Mouse (Mus musculus): ENCODE results near the gene Vipas39. TPM values are rescaled to one million over a fixed set of nuclear protein-coding genes. Genes with fewer than 3 reads are reported as not detected.

The Vipas39 gene
- polyA plus RNA-seq, 1 experiment from 2014 or later: 9.8 TPM

GRCm38 (mm10) chr12:87195069-87195468, 71.0 kb downstream of the Vipas39 start:
- Histone ChIP-seq H3K36me3 (ENCODE audit: control insufficient read depth, insufficient read depth) (no peaks in the 10 kb centered on the region), H3K4me3 (ENCODE audit: low read depth, low read length) (no peak overlapping the region), H3K27ac (ENCODE audit: low read length) (no peak overlapping the region), H3K9me3 (replicated peaks; ENCODE audit: control insufficient read depth, low read length) (no peaks in the 10 kb centered on the region), H3K27me3 (ENCODE audit: control insufficient read depth, insufficient read depth, low read depth, low read length) (peaks cover 7% of the 10 kb centered on the region), H3K4me2 (ENCODE audit: low read depth, low read length) (no peak overlapping the region), H3K9ac (ENCODE audit: low read depth, low read length) (no peak overlapping the region), H3K4me1 (ENCODE audit: control insufficient read depth, low read depth, low read length) (peaks cover 4% of the 10 kb centered on the region; the same call in 1 of the 2 replicates)
- 68% methylated on average over 1 of the region's 1 CpGs for WGBS (ENCODE audit: insufficient replicate concordance)
- ATAC-seq (ENCODE audit: low read depth): no peak

DNA sequence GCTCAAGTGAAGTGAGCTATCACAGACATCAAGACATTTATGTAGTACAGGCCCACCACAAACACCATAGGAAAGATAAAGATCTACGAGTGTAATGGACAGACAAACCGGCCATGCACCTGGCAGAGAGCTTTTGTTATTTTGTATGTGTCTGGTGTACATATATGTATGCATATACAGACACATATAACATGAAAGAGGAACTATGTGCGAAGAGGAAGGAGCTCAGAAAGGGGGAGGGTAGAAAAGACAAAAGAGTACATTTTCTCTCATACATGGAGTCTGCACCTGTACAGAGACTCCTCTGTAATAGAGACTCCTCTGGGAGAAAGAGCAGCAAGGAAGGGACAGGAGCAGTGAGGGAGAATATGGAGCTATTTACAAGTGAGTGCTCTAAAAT, 73.0 kb downstream of the Vipas39 start:
- 33% methylated on average over 3 of the region's 3 CpGs for WGBS (ENCODE audit: insufficient replicate concordance)
- no peaks in the 10 kb centered on the region for H3K9me3 ChIP-seq (replicated peaks; ENCODE audit: control insufficient read depth, low read length)
- no peak overlapping the region for H3K27ac ChIP-seq (ENCODE audit: low read length)
- no peak for ATAC-seq (ENCODE audit: low read depth)
- no peaks in the 10 kb centered on the region for H3K36me3 ChIP-seq (ENCODE audit: control insufficient read depth, insufficient read depth)
- H3K9ac ChIP-seq (ENCODE audit: low read depth, low read length): no peak overlapping the region
- no peak overlapping the region for H3K4me2 ChIP-seq (ENCODE audit: low read depth, low read length)
- H3K4me1 ChIP-seq (ENCODE audit: control insufficient read depth, low read depth, low read length): no peaks in the 10 kb centered on the region; the same call in 1 of the 2 replicates
- no peaks in the 10 kb centered on the region for H3K27me3 ChIP-seq (ENCODE audit: control insufficient read depth, insufficient read depth, low read depth, low read length)
- no peak overlapping the region for H3K4me3 ChIP-seq (ENCODE audit: low read depth, low read length)

Small RNA genes lying within 50 kb of the gene (microRNA-seq; reads per million reads assigned to microRNA genes)
- not detected for gene Gm47293

Other genes starting within 250 kb of the Vipas39 start
- gene Tmem63c, start 244.9 kb downstream of the Vipas39 start, polyA plus RNA-seq (2015; fragmentation: Nextera tagmentation; extraction: Ambion mirVana): not detected in 2 replicates
- 0.07 TPM in 1 of 2 replicates, not detected in the other for gene Ngb, start 163.7 kb downstream of the Vipas39 start, polyA plus RNA-seq (2015; fragmentation: Nextera tagmentation; extraction: Ambion mirVana)
- 105 and 124 TPM in 2 replicates for gene Gstz1, start 119.1 kb downstream of the Vipas39 start, polyA plus RNA-seq (2015; fragmentation: Nextera tagmentation; extraction: Ambion mirVana)
- gene Pomt2, start 118.3 kb downstream of the Vipas39 start, polyA plus RNA-seq (2015; fragmentation: Nextera tagmentation; extraction: Ambion mirVana): 3.8 and 4.0 TPM in 2 replicates
- 6.1 and 7.7 TPM in 2 replicates for gene Samd15, start 66.5 kb downstream of the Vipas39 start, polyA plus RNA-seq (2015; fragmentation: Nextera tagmentation; extraction: Ambion mirVana)
- 0.40 and 0.41 TPM in 2 replicates for gene Tmed8, start 65.8 kb downstream of the Vipas39 start, polyA plus RNA-seq (2015; fragmentation: Nextera tagmentation; extraction: Ambion mirVana)
- 0.25 and 0.29 TPM in 2 replicates for gene Noxred1, start 27.5 kb downstream of the Vipas39 start, polyA plus RNA-seq (2015; fragmentation: Nextera tagmentation; extraction: Ambion mirVana)
- 108 and 119 TPM in 2 replicates for gene Ahsa1, start 223 bp upstream of the Vipas39 start, polyA plus RNA-seq (2015; fragmentation: Nextera tagmentation; extraction: Ambion mirVana)
- gene Ism2, start 33.4 kb upstream of the Vipas39 start, polyA plus RNA-seq (2015; fragmentation: Nextera tagmentation; extraction: Ambion mirVana): 0.13 and 0.16 TPM in 2 replicates
- gene Sptlc2, start 122.1 kb upstream of the Vipas39 start, polyA plus RNA-seq (2015; fragmentation: Nextera tagmentation; extraction: Ambion mirVana): 28.1 and 30.8 TPM in 2 replicates
- gene Slirp, start 177.6 kb upstream of the Vipas39 start, polyA plus RNA-seq (2015; fragmentation: Nextera tagmentation; extraction: Ambion mirVana): 137 and 154 TPM in 2 replicates
- 17.0 and 17.4 TPM in 2 replicates for gene Alkbh1, start 177.8 kb upstream of the Vipas39 start, polyA plus RNA-seq (2015; fragmentation: Nextera tagmentation; extraction: Ambion mirVana)
- 43.1 and 47.7 TPM in 2 replicates for gene Snw1, start 206.0 kb upstream of the Vipas39 start, polyA plus RNA-seq (2015; fragmentation: Nextera tagmentation; extraction: Ambion mirVana)
- gene Gm5788, start 228.5 kb upstream of the Vipas39 start, polyA plus RNA-seq (2015; fragmentation: Nextera tagmentation; extraction: Ambion mirVana): not detected in 2 replicates
- not detected in 2 replicates for gene Gm8300, start 248.1 kb upstream of the Vipas39 start, polyA plus RNA-seq (2015; fragmentation: Nextera tagmentation; extraction: Ambion mirVana)

All from liver, embryonic 16.5 days (tissue).